In genomic region chr14:41007641-41008040, GRCm38 (mm10) we compare ENCODE assay signal across 14 mouse cellular contexts. TPM values are rescaled to one million over a fixed set of nuclear protein-coding genes. Genes with fewer than 3 reads are reported as not detected.
DNase-seq lines count a peak whose midpoint lies in the region; ATAC-seq lines count a peak whose summit lies in the region.
"Had no signal": no experiment of that assay in that cellular context is flagged by ENCODE, and none has a peak within 500 bp of the region (broad histone marks: within the 10 kb centered on the region; RNA-seq: fewer than 3 reads in every experiment).

No protein-coding gene starts in this region.

- peak overlapping the region; percentile 91 for H3K27ac ChIP-seq in kidney, embryonic 15.5 days
- 0 out of 2 replicates have a peak overlapping the region, but pooled peaks have one; percentile 14 for H3K27ac ChIP-seq in brown adipose tissue, adult 24 weeks (replicated peaks; ENCODE audit: low read depth, low read length)
- no peak overlapping the region for H3K27ac ChIP-seq in midbrain, embryonic 14.5 days (replicated peaks; ENCODE audit: low read depth, low read length)
- H3K27ac ChIP-seq: forebrain, embryonic 15.5 days; heart, embryonic 15.5 days; midbrain, embryonic 12.5 days; neural tube, embryonic 15.5 days had no signal

- WGBS in kidney, embryonic 15.5 days, result 16% methylated on average over 5 of the region's 5 CpGs
- WGBS in midbrain, embryonic 14.5 days, result 48% methylated on average over 5 of the region's 5 CpGs

- H3K4me1 ChIP-seq in kidney, embryonic 15.5 days, result peaks cover 58% of the 10 kb centered on the region
- H3K4me1 ChIP-seq in brown adipose tissue, adult 24 weeks (ENCODE audit: control insufficient read depth, insufficient read depth, insufficient read length, low read length), result peaks cover 19% of the 10 kb centered on the region
- H3K4me1 ChIP-seq in midbrain, embryonic 14.5 days (ENCODE audit: control insufficient read depth, insufficient read depth, low read length), result peaks cover 11% of the 10 kb centered on the region

- peak; percentile 81 for ATAC-seq in kidney, embryonic 15.5 days (replicated peaks; ENCODE audit: low FRiP score)
- peak; percentile 80 for ATAC-seq in erythroblast, adult 5-6 weeks (replicated peaks; ENCODE audit: low FRiP score, poor library complexity, severe bottlenecking)
- ATAC-seq in midbrain, embryonic 14.5 days (ENCODE audit: low FRiP score, low TSS enrichment), result no peak
- ATAC-seq: forebrain, embryonic 15.5 days had no signal

- H3K27me3 ChIP-seq in kidney, embryonic 15.5 days, result no peaks in the 10 kb centered on the region
- no peaks in the 10 kb centered on the region for H3K27me3 ChIP-seq in midbrain, embryonic 14.5 days (ENCODE audit: control insufficient read depth, insufficient read depth, low read length)
- H3K27me3 ChIP-seq: forebrain, embryonic 15.5 days; heart, embryonic 15.5 days; neural tube, embryonic 15.5 days had no signal

- no peak overlapping the region for H3K9ac ChIP-seq in kidney, embryonic 15.5 days
- H3K9ac ChIP-seq in midbrain, embryonic 14.5 days (replicated peaks; ENCODE audit: low read length), result no peak overlapping the region
- H3K9ac ChIP-seq: forebrain, embryonic 15.5 days; heart, embryonic 15.5 days; midbrain, embryonic 12.5 days; neural tube, embryonic 15.5 days had no signal

- H3K4me3 ChIP-seq in kidney, embryonic 15.5 days (replicated peaks), result no peak overlapping the region
- no peak overlapping the region for H3K4me3 ChIP-seq in brown adipose tissue, adult 24 weeks (ENCODE audit: insufficient read depth, low read depth, low read length)
- no peak overlapping the region for H3K4me3 ChIP-seq in midbrain, embryonic 14.5 days (replicated peaks; ENCODE audit: low read depth, low read length)
- H3K4me3 ChIP-seq: forebrain, embryonic 15.5 days; heart, embryonic 15.5 days; midbrain, embryonic 12.5 days; neural tube, embryonic 15.5 days had no signal

- 0 out of 2 replicates have a peak overlapping the region, but pooled peaks have one; percentile 7 for H3K4me2 ChIP-seq in kidney, embryonic 15.5 days
- no peak overlapping the region for H3K4me2 ChIP-seq in midbrain, embryonic 14.5 days (ENCODE audit: low read length)
- H3K4me2 ChIP-seq: forebrain, embryonic 15.5 days; heart, embryonic 15.5 days; midbrain, embryonic 12.5 days; neural tube, embryonic 15.5 days had no signal

- H3K9me3 ChIP-seq in kidney, embryonic 15.5 days (replicated peaks), result no peaks in the 10 kb centered on the region
- no peaks in the 10 kb centered on the region for H3K9me3 ChIP-seq in midbrain, embryonic 14.5 days (ENCODE audit: control insufficient read depth, low read length)
- H3K9me3 ChIP-seq: forebrain, embryonic 15.5 days; heart, embryonic 15.5 days; midbrain, embryonic 12.5 days; neural tube, embryonic 15.5 days had no signal

- H3K36me3 ChIP-seq in kidney, embryonic 15.5 days, result no peaks in the 10 kb centered on the region
- no peaks in the 10 kb centered on the region; the same call in 1 of the 2 replicates for H3K36me3 ChIP-seq in midbrain, embryonic 14.5 days (ENCODE audit: control insufficient read depth, insufficient read depth, low read length)
- H3K36me3 ChIP-seq: forebrain, embryonic 15.5 days; heart, embryonic 15.5 days; midbrain, embryonic 12.5 days; neural tube, embryonic 15.5 days had no signal

- no peak for DNase-seq in kidney, adult 9 months
- DNase-seq in lung, postnatal 10 days, result peak; percentile 51
- no peak for DNase-seq in urinary bladder, postnatal 36 days (ENCODE audit: low spot score in 2 of 2)
- no peak for DNase-seq in thymus, postnatal 14 days
- no peak for DNase-seq in midbrain, embryonic 14.5 days
- DNase-seq: cerebellum, adult 11 months; thymus, postnatal 4 days had no signal

RNA-seq across cellular contexts. Expression of gene Fam213a, which starts 5.9 kb away (rescaled TPM):
- 96.8 and 103 TPM in 2 replicates for polyA plus RNA-seq in kidney, embryonic 15.5 days (2015; fragmentation: Nextera tagmentation; extraction: Ambion mirVana)
- polyA plus RNA-seq in brown adipose tissue, adult 24 weeks (2012; ENCODE audit: insufficient read depth, insufficient read length, missing spikeins), result 532 and 638 TPM in 2 replicates
- total RNA-seq in erythroblast, adult 5-6 weeks (2015; ENCODE audit: low replicate concordance), result 1,227 and 1,297 TPM in 2 replicates
- 2,096 and 2,327 TPM in 2 replicates for total RNA-seq in erythroblast, adult 5-6 weeks (2017; ENCODE audit: low replicate concordance)
- 70.4 and 80.1 TPM in 2 replicates for polyA plus RNA-seq in midbrain, embryonic 14.5 days (2014; fragmentation: Nextera tagmentation; extraction: Ambion mirVana)

RNA-seq across cellular contexts. Expression of gene Tspan14, which starts 41.0 kb away (rescaled TPM):
- polyA plus RNA-seq in kidney, embryonic 15.5 days (2015; fragmentation: Nextera tagmentation; extraction: Ambion mirVana), result 109 and 112 TPM in 2 replicates
- 27.1 and 43.2 TPM in 2 replicates for polyA plus RNA-seq in brown adipose tissue, adult 24 weeks (2012; ENCODE audit: insufficient read depth, insufficient read length, missing spikeins)
- 4.0 and 7.3 TPM in 2 replicates for total RNA-seq in erythroblast, adult 5-6 weeks (2015; ENCODE audit: low replicate concordance)
- 8.2 and 9.4 TPM in 2 replicates for total RNA-seq in erythroblast, adult 5-6 weeks (2017; ENCODE audit: low replicate concordance)
- polyA plus RNA-seq in midbrain, embryonic 14.5 days (2014; fragmentation: Nextera tagmentation; extraction: Ambion mirVana), result 57.2 and 79.6 TPM in 2 replicates
